Mouse (Mus musculus) forebrain, embryonic 11.5 days (tissue): ENCODE measurements at regions not wholly inside any gene's neighbourhood (a gene's known extent, or its start where the extent isn't known, plus 50 kb on each side); places are given as distances from the start of the nearest gene placed in this dataset.

Experiments
- ATAC-seq: fragments of 200-750 bp; cut with Nextera tagmentation; replicated peaks from 2 replicates; pipeline ENCODE4 v1.8.0; 2017; ENCODE audit warnings: moderate TSS enrichment; ENCODE audit not compliant: low FRiP score
- DNase-seq: peaks from one replicate; pipeline ENCODE4 v3.0.0-alpha.2; 2017; ENCODE audit warnings: low spot score
- H3K27ac ChIP-seq: fragments of 300-500 bp; sonication (generic); 2 replicates; pipeline ENCODE4 v1.5.1; 2014; ENCODE audit warnings: low read depth, low read length
- H3K27me3 ChIP-seq: fragments of 300-500 bp; sonication (generic); 2 replicates; pipeline ENCODE4 v1.6.1; 2014; ENCODE audit warnings: mild to moderate bottlenecking, low read length, mixed read lengths; ENCODE audit not compliant: control insufficient read depth, insufficient read depth
- H3K36me3 ChIP-seq: fragments of 300-500 bp; sonication (generic); 2 replicates; pipeline ENCODE4 v1.6.1; 2014; ENCODE audit warnings: mild to moderate bottlenecking, low read length, moderate library complexity, mixed read lengths; ENCODE audit not compliant: control insufficient read depth, insufficient read depth
- H3K4me1 ChIP-seq: fragments of 300-500 bp; sonication (generic); replicated peaks from 2 replicates; pipeline ENCODE4 v1.6.1; 2014; ENCODE audit warnings: low read length, mixed read lengths; ENCODE audit not compliant: control insufficient read depth, insufficient read depth
- H3K4me2 ChIP-seq: fragments of 300-500 bp; sonication (generic); 2 replicates; pipeline ENCODE4 v1.6.1; 2014; ENCODE audit warnings: low read depth, mild to moderate bottlenecking, low read length, moderate library complexity, mixed read lengths; ENCODE audit not compliant: severe bottlenecking
- H3K4me3 ChIP-seq: fragments of 300-500 bp; sonication (generic); 2 replicates; pipeline ENCODE4 v1.5.1; 2014; ENCODE audit warnings: low read depth, low read length
- H3K9ac ChIP-seq: fragments of 300-500 bp; sonication (generic); 2 replicates; pipeline ENCODE4 v1.6.1; 2014; ENCODE audit warnings: low read length
- H3K9me3 ChIP-seq: fragments of 300-500 bp; sonication (generic); 2 replicates; pipeline ENCODE4 v1.6.1; 2016; ENCODE audit warnings: low read length, mixed read lengths; ENCODE audit not compliant: control insufficient read depth
- WGBS: fragments of 180-500 bp; shearing (Covaris S2); extraction: QIAGEN DNeasy Blood & Tissue Kit; methylation state at CpG from one replicate; pipeline ENCODE4 v1.1.7; 2014; 5-methylcytosine and 5-hydroxymethylcytosine counted together

GRCm38 (mm10) chr12:70712322-70713024, 112.8 kb upstream of the Frmd6 start:
- ATAC-seq (no peak), DNase-seq (no peak)
- H3K4me3 ChIP-seq: no peak overlapping the region
- no peak overlapping the region for H3K9ac ChIP-seq
- H3K27ac ChIP-seq: no peak overlapping the region
- no peaks in the 10 kb centered on the region for H3K36me3 ChIP-seq
- no peaks in the 10 kb centered on the region for H3K27me3 ChIP-seq
- no peaks in the 10 kb centered on the region for H3K9me3 ChIP-seq
- 60% methylated on average over 5 of the region's 5 CpGs for WGBS
- H3K4me1 ChIP-seq: no peaks in the 10 kb centered on the region
- no peak overlapping the region for H3K4me2 ChIP-seq

- Histone ChIP-seq H3K4me2 (no peak overlapping the region), H3K36me3 (no peaks in the 10 kb centered on the region), H3K9me3 (no peaks in the 10 kb centered on the region), H3K4me1 (no peaks in the 10 kb centered on the region), H3K27me3 (no peaks in the 10 kb centered on the region), H3K9ac (no peak overlapping the region), H3K27ac (no peak overlapping the region), H3K4me3 (no peak overlapping the region)
- ATAC-seq: no peak
- DNase-seq: no peak
- 70% methylated on average over 18 of the region's 18 CpGs for WGBS
These were observed 111.6 kb upstream of the Frmd6 start for GRCm38 (mm10) chr12:70713499-70714280.

- Histone ChIP-seq H3K27ac (no peak overlapping the region), H3K9ac (no peak overlapping the region), H3K4me1 (no peaks in the 10 kb centered on the region), H3K9me3 (no peaks in the 10 kb centered on the region), H3K4me3 (no peak overlapping the region), H3K36me3 (no peaks in the 10 kb centered on the region), H3K27me3 (no peaks in the 10 kb centered on the region), H3K4me2 (no peak overlapping the region)
- 43% methylated on average over 10 of the region's 11 CpGs for WGBS
- DNase-seq (no peak), ATAC-seq (no peak)
These were observed 111.0 kb upstream of the Frmd6 start for GRCm38 (mm10) chr12:70714281-70714679.

GRCm38 (mm10) chr12:70715836-70716235, 109.5 kb upstream of the Frmd6 start:
- Histone ChIP-seq H3K4me2 (no peak overlapping the region), H3K27ac (no peak overlapping the region), H3K4me3 (no peak overlapping the region), H3K4me1 (no peaks in the 10 kb centered on the region), H3K9me3 (no peaks in the 10 kb centered on the region), H3K36me3 (no peaks in the 10 kb centered on the region), H3K9ac (no peak overlapping the region), H3K27me3 (no peaks in the 10 kb centered on the region)
- ATAC-seq (no peak), DNase-seq (no peak)
- 78% methylated on average over 2 of the region's 2 CpGs for WGBS

- Histone ChIP-seq H3K27ac (no peak overlapping the region), H3K36me3 (no peaks in the 10 kb centered on the region), H3K4me1 (no peaks in the 10 kb centered on the region), H3K9ac (no peak overlapping the region), H3K9me3 (no peaks in the 10 kb centered on the region), H3K27me3 (no peaks in the 10 kb centered on the region), H3K4me2 (no peak overlapping the region), H3K4me3 (no peak overlapping the region)
- 71% methylated on average over 1 of the region's 1 CpGs for WGBS
- ATAC-seq: no peak
- DNase-seq: no peak
These were observed 106.7 kb upstream of the Frmd6 start for GRCm38 (mm10) chr12:70718602-70719001.

GRCm38 (mm10) chr12:70719255-70719654, 106.1 kb upstream of the Frmd6 start:
- H3K4me1 ChIP-seq: no peaks in the 10 kb centered on the region
- H3K36me3 ChIP-seq: no peaks in the 10 kb centered on the region
- H3K27me3 ChIP-seq: no peaks in the 10 kb centered on the region
- DNase-seq: no peak
- WGBS: 89% methylated on average over 4 of the region's 4 CpGs
- ATAC-seq: no peak
- no peak overlapping the region for H3K4me3 ChIP-seq
- H3K27ac ChIP-seq: no peak overlapping the region
- H3K9me3 ChIP-seq: no peaks in the 10 kb centered on the region
- H3K4me2 ChIP-seq: no peak overlapping the region
- no peak overlapping the region for H3K9ac ChIP-seq

- H3K27me3 ChIP-seq: no peaks in the 10 kb centered on the region
- H3K36me3 ChIP-seq: no peaks in the 10 kb centered on the region
- DNase-seq (no peak), ATAC-seq (no peak)
- no peak overlapping the region for H3K4me3 ChIP-seq
- no peak overlapping the region for H3K27ac ChIP-seq
- H3K4me1 ChIP-seq: no peaks in the 10 kb centered on the region
- H3K4me2 ChIP-seq: no peak overlapping the region
- no peak overlapping the region for H3K9ac ChIP-seq
- 90% methylated on average over 12 of the region's 12 CpGs for WGBS
- H3K9me3 ChIP-seq: no peaks in the 10 kb centered on the region
These were observed 105.0 kb upstream of the Frmd6 start for GRCm38 (mm10) chr12:70720178-70720894.

GRCm38 (mm10) chr12:70725326-70725725, 100.0 kb upstream of the Frmd6 start:
- DNase-seq: no peak
- H3K4me3 ChIP-seq: no peak overlapping the region
- H3K9ac ChIP-seq: no peak overlapping the region
- H3K36me3 ChIP-seq: no peaks in the 10 kb centered on the region
- ATAC-seq: no peak
- no peak overlapping the region for H3K4me2 ChIP-seq
- H3K27me3 ChIP-seq: no peaks in the 10 kb centered on the region
- no peaks in the 10 kb centered on the region for H3K4me1 ChIP-seq
- H3K27ac ChIP-seq: no peak overlapping the region
- H3K9me3 ChIP-seq: no peaks in the 10 kb centered on the region
- WGBS: 90% methylated on average over 1 of the region's 1 CpGs
